Mouse (Mus musculus) R1 (cell line): Measurements from ENCODE around the gene Hax1.

Experiments used
- DNase-seq: peaks from one replicate; pipeline ENCODE4 v3.0.0-alpha.2; 2018; ENCODE audit warnings: low read depth, low spot score

The Hax1 gene

GRCm38 (mm10) chr3:89962059-89962750 lies 36.4 kb downstream of the Hax1 start:
- DNase-seq, result no peak

- no peak for DNase-seq
Measured at GRCm38 (mm10) chr3:89961436-89961835, 37.1 kb downstream of the Hax1 start.

GRCm38 (mm10) chr3:89960469-89960868 lies 38.1 kb downstream of the Hax1 start:
- peak; percentile 94 for DNase-seq

GRCm38 (mm10) chr3:89959435-89959834 lies 39.1 kb downstream of the Hax1 start:
- DNase-seq, result no peak

GRCm38 (mm10) chr3:89957880-89958279 lies 40.7 kb downstream of the Hax1 start:
- DNase-seq, result no peak

- DNase-seq, result peak; percentile 40
Measured at GRCm38 (mm10) chr3:89956177-89956971, 42.2 kb downstream of the Hax1 start.

GRCm38 (mm10) chr3:89953420-89953819 lies 45.2 kb downstream of the Hax1 start:
- peak; percentile 83 for DNase-seq

GRCm38 (mm10) chr3:89948655-89949054 lies 49.9 kb downstream of the Hax1 start:
- DNase-seq, result no peak

GRCm38 (mm10) chr3:89948021-89948420 lies 50.6 kb downstream of the Hax1 start:
- DNase-seq, result peak; percentile 64
